Mouse (Mus musculus): ENCODE results near the gene Shbg.

DNA sequence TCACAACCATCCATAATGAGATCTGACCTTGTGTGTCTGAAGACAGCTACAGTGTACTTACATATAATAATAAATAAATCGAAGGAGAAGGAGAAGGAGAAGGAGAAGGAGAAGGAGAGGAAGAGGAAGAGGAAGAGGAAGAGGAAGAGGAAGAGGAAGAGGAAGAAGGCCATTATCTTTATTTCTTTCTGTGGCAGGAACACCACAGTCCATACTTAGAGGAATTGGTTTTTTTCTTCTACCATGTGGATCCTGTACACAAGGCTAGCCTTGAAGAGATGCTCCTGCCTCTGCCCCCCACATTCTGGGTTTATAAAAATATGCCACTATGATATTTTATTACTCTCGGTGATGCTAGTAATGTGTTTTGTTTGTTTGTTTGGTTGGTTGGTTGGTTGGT lies 10.9 kb downstream of the Shbg start:
- TF ChIP-seq CTCF (conservative IDR thresholded peaks at IDR 0.05; ENCODE audit: insufficient read depth, insufficient read length, low read depth, low read length) (no peak), POLR2A (IDR thresholded peaks at IDR 0.05; ENCODE audit: low read depth, low read length) (no peak)
